Mouse (Mus musculus): ENCODE measurements around the gene Arrdc1.

GRCm38 (mm10) chr2:24962304-24963000 lies 27.4 kb upstream of the Arrdc1 start, which contains the start of gene Dph7:
- no peak for TF ChIP-seq GATA1 (IDR thresholded peaks at IDR 0.05; ENCODE audit: low read length)
- no peak for TF ChIP-seq TAL1 (IDR thresholded peaks at IDR 0.05; ENCODE audit: low read length)

Data from erythroblast, embryonic 14.5 days (primary cell).